Mouse (Mus musculus): ENCODE results near the gene Nlrp6.

- no peak for TF ChIP-seq POLR2A (IDR thresholded peaks at IDR 0.05; ENCODE audit: borderline replicate concordance, insufficient read depth, low read length)
- TF ChIP-seq CTCF (IDR thresholded peaks at IDR 0.05; ENCODE audit: borderline replicate concordance, insufficient read depth, low read depth, low read length), result no peak
Measured at GRCm38 (mm10) chr7:140955758-140956555, 35.3 kb downstream of the Nlrp6 start, which contains the start of the genes Gm45717 and Ifitm2.
